Mouse (Mus musculus): Measurements from ENCODE around the gene Prim2. TPM values are rescaled to one million over a fixed set of nuclear protein-coding genes. Genes with fewer than 3 reads are reported as not detected.

The Prim2 gene
- polyA plus RNA-seq, 1 experiment from 2014 or later, result 25.4 TPM

GRCm38 (mm10) chr1:33460262-33460661 lies 209.3 kb downstream of the Prim2 start:
- Histone ChIP-seq H3K9ac (replicated peaks; ENCODE audit: low read length) (no peak overlapping the region), H3K4me3 (replicated peaks; ENCODE audit: low read depth, low read length) (no peak overlapping the region), H3K9me3 (ENCODE audit: control insufficient read depth, low read length) (no peaks in the 10 kb centered on the region), H3K4me1 (ENCODE audit: control insufficient read depth, insufficient read depth, low read length) (no peaks in the 10 kb centered on the region), H3K36me3 (ENCODE audit: control insufficient read depth, insufficient read depth, low read length) (no peaks in the 10 kb centered on the region), H3K4me2 (ENCODE audit: low read length) (no peak overlapping the region), H3K27ac (replicated peaks; ENCODE audit: low read depth, low read length) (no peak overlapping the region), H3K27me3 (ENCODE audit: control insufficient read depth, insufficient read depth, low read length) (no peaks in the 10 kb centered on the region)
- no peak for ATAC-seq (ENCODE audit: low FRiP score, low TSS enrichment)
- WGBS, result 83% methylated on average over 3 of the region's 3 CpGs
- DNase-seq, result no peak

- Histone ChIP-seq H3K9me3 (ENCODE audit: control insufficient read depth, low read length) (no peaks in the 10 kb centered on the region), H3K27me3 (ENCODE audit: control insufficient read depth, insufficient read depth, low read length) (no peaks in the 10 kb centered on the region), H3K4me3 (replicated peaks; ENCODE audit: low read depth, low read length) (no peak overlapping the region), H3K4me1 (ENCODE audit: control insufficient read depth, insufficient read depth, low read length) (no peaks in the 10 kb centered on the region), H3K4me2 (ENCODE audit: low read length) (no peak overlapping the region), H3K9ac (replicated peaks; ENCODE audit: low read length) (no peak overlapping the region), H3K36me3 (ENCODE audit: control insufficient read depth, insufficient read depth, low read length) (no peaks in the 10 kb centered on the region), H3K27ac (replicated peaks; ENCODE audit: low read depth, low read length) (no peak overlapping the region)
- 87% methylated on average over 3 of the region's 3 CpGs for WGBS
- ATAC-seq (ENCODE audit: low FRiP score, low TSS enrichment), result no peak
- no peak for DNase-seq
These were observed 210.6 kb downstream of the Prim2 start for GRCm38 (mm10) chr1:33458950-33459349.

- no peak overlapping the region for H3K9ac ChIP-seq (replicated peaks; ENCODE audit: low read length)
- no peak overlapping the region for H3K4me3 ChIP-seq (replicated peaks; ENCODE audit: low read depth, low read length)
- ATAC-seq (ENCODE audit: low FRiP score, low TSS enrichment) (no peak), DNase-seq (no peak)
- H3K4me2 ChIP-seq (ENCODE audit: low read length), result no peak overlapping the region
- no peaks in the 10 kb centered on the region for H3K27me3 ChIP-seq (ENCODE audit: control insufficient read depth, insufficient read depth, low read length)
- 95% methylated on average over 6 of the region's 6 CpGs for WGBS
- no peaks in the 10 kb centered on the region for H3K9me3 ChIP-seq (ENCODE audit: control insufficient read depth, low read length)
- no peaks in the 10 kb centered on the region for H3K36me3 ChIP-seq (ENCODE audit: control insufficient read depth, insufficient read depth, low read length)
- no peak overlapping the region for H3K27ac ChIP-seq (replicated peaks; ENCODE audit: low read depth, low read length)
- H3K4me1 ChIP-seq (ENCODE audit: control insufficient read depth, insufficient read depth, low read length), result no peaks in the 10 kb centered on the region
These were observed 215.3 kb downstream of the Prim2 start for GRCm38 (mm10) chr1:33454251-33454650.

- H3K9ac ChIP-seq (replicated peaks; ENCODE audit: low read length), result no peak overlapping the region
- no peak overlapping the region for H3K27ac ChIP-seq (replicated peaks; ENCODE audit: low read depth, low read length)
- WGBS, result 89% methylated on average over 9 of the region's 9 CpGs
- H3K4me1 ChIP-seq (ENCODE audit: control insufficient read depth, insufficient read depth, low read length), result no peaks in the 10 kb centered on the region
- H3K9me3 ChIP-seq (ENCODE audit: control insufficient read depth, low read length), result no peaks in the 10 kb centered on the region
- no peak overlapping the region for H3K4me3 ChIP-seq (replicated peaks; ENCODE audit: low read depth, low read length)
- H3K27me3 ChIP-seq (ENCODE audit: control insufficient read depth, insufficient read depth, low read length), result no peaks in the 10 kb centered on the region
- H3K36me3 ChIP-seq (ENCODE audit: control insufficient read depth, insufficient read depth, low read length), result no peaks in the 10 kb centered on the region
- H3K4me2 ChIP-seq (ENCODE audit: low read length), result no peak overlapping the region
- ATAC-seq (ENCODE audit: low FRiP score, low TSS enrichment) (no peak), DNase-seq (no peak)
These were observed 216.3 kb downstream of the Prim2 start for GRCm38 (mm10) chr1:33453299-33453698.

GRCm38 (mm10) chr1:33447179-33447578 lies 222.4 kb downstream of the Prim2 start:
- WGBS, result 80% methylated on average over 4 of the region's 4 CpGs
- no peaks in the 10 kb centered on the region for H3K36me3 ChIP-seq (ENCODE audit: control insufficient read depth, insufficient read depth, low read length)
- no peaks in the 10 kb centered on the region for H3K4me1 ChIP-seq (ENCODE audit: control insufficient read depth, insufficient read depth, low read length)
- no peak overlapping the region for H3K4me2 ChIP-seq (ENCODE audit: low read length)
- no peak overlapping the region for H3K9ac ChIP-seq (replicated peaks; ENCODE audit: low read length)
- no peak for ATAC-seq (ENCODE audit: low FRiP score, low TSS enrichment)
- H3K27ac ChIP-seq (replicated peaks; ENCODE audit: low read depth, low read length), result no peak overlapping the region
- no peak for DNase-seq
- H3K4me3 ChIP-seq (replicated peaks; ENCODE audit: low read depth, low read length), result no peak overlapping the region
- H3K9me3 ChIP-seq (ENCODE audit: control insufficient read depth, low read length), result no peaks in the 10 kb centered on the region
- no peaks in the 10 kb centered on the region for H3K27me3 ChIP-seq (ENCODE audit: control insufficient read depth, insufficient read depth, low read length)

GRCm38 (mm10) chr1:33436167-33436566 lies 233.4 kb downstream of the Prim2 start:
- Histone ChIP-seq H3K36me3 (ENCODE audit: control insufficient read depth, insufficient read depth, low read length) (no peaks in the 10 kb centered on the region), H3K27ac (replicated peaks; ENCODE audit: low read depth, low read length) (no peak overlapping the region), H3K4me1 (ENCODE audit: control insufficient read depth, insufficient read depth, low read length) (no peaks in the 10 kb centered on the region), H3K4me3 (replicated peaks; ENCODE audit: low read depth, low read length) (no peak overlapping the region), H3K4me2 (ENCODE audit: low read length) (no peak overlapping the region), H3K27me3 (ENCODE audit: control insufficient read depth, insufficient read depth, low read length) (no peaks in the 10 kb centered on the region), H3K9ac (replicated peaks; ENCODE audit: low read length) (no peak overlapping the region), H3K9me3 (ENCODE audit: control insufficient read depth, low read length) (no peaks in the 10 kb centered on the region)
- ATAC-seq (ENCODE audit: low FRiP score, low TSS enrichment) (no peak), DNase-seq (no peak)
- WGBS, result 89% methylated on average over 2 of the region's 2 CpGs

Other genes starting within 250 kb of the Prim2 start
- gene Rab23, start 50.1 kb upstream of the Prim2 start, polyA plus RNA-seq (2014; fragmentation: Nextera tagmentation; extraction: Ambion mirVana), result 24.6 and 29.9 TPM in 2 replicates
- gene Bag2, start 88.0 kb upstream of the Prim2 start, polyA plus RNA-seq (2014; fragmentation: Nextera tagmentation; extraction: Ambion mirVana), result 19.8 and 22.2 TPM in 2 replicates
- 58.2 and 70.6 TPM in 2 replicates for gene Zfp451, start 144.8 kb upstream of the Prim2 start, polyA plus RNA-seq (2014; fragmentation: Nextera tagmentation; extraction: Ambion mirVana)
- 32.1 and 40.6 TPM in 2 replicates for gene Bend6, start 238.0 kb upstream of the Prim2 start, polyA plus RNA-seq (2014; fragmentation: Nextera tagmentation; extraction: Ambion mirVana)
- 53.2 and 59.8 TPM in 2 replicates for gene Dst, start 238.4 kb upstream of the Prim2 start, polyA plus RNA-seq (2014; fragmentation: Nextera tagmentation; extraction: Ambion mirVana)

Data from midbrain, embryonic 14.5 days (tissue).